Mouse (Mus musculus) liver, embryonic 13.5 days (tissue): Measurements from ENCODE around the gene Myh9. TPM values are rescaled to one million over a fixed set of nuclear protein-coding genes. Genes with fewer than 3 reads are reported as not detected.
A peak's percentile ranks its signal among the peaks of the same experiment; 100 is the strongest.

Experiments used
- ATAC-seq: fragments of 200-750 bp; cut with Nextera tagmentation; 2 replicates; pipeline ENCODE4 v1.8.0; 2017; ENCODE audit warnings: low read depth, mild to moderate bottlenecking, moderate number of reproducible peaks, moderate library complexity
- DNase-seq: peaks from one replicate; pipeline ENCODE4 v3.0.0; 2022
- H3K27ac ChIP-seq: fragments of 300-500 bp; sonication (generic); 2 replicates; pipeline ENCODE4 v1.5.1; 2015; ENCODE audit warnings: moderate library complexity, mild to moderate bottlenecking, inconsistent platforms
- H3K27me3 ChIP-seq: fragments of 300-500 bp; sonication (generic); 2 replicates; pipeline ENCODE4 v1.6.1; 2015; ENCODE audit warnings: mild to moderate bottlenecking, inconsistent platforms
- H3K36me3 ChIP-seq: fragments of 300-500 bp; sonication (generic); 2 replicates; pipeline ENCODE4 v1.6.1; 2015; ENCODE audit warnings: mild to moderate bottlenecking, inconsistent platforms
- H3K4me1 ChIP-seq: fragments of 300-500 bp; sonication (generic); replicated peaks from 2 replicates; pipeline ENCODE4 v1.6.1; 2015; ENCODE audit warnings: inconsistent platforms
- H3K4me2 ChIP-seq: fragments of 300-500 bp; sonication (generic); 2 replicates; pipeline ENCODE4 v1.6.1; 2015; ENCODE audit warnings: inconsistent platforms, mild to moderate bottlenecking, moderate library complexity
- H3K4me3 ChIP-seq: fragments of 300-500 bp; sonication (generic); replicated peaks from 2 replicates; pipeline ENCODE4 v1.5.1; 2015; ENCODE audit warnings: mild to moderate bottlenecking, inconsistent platforms
- H3K9ac ChIP-seq: fragments of 300-500 bp; sonication (generic); 2 replicates; pipeline ENCODE4 v1.6.1; 2015; ENCODE audit warnings: mild to moderate bottlenecking, inconsistent platforms
- H3K9me3 ChIP-seq: fragments of 300-500 bp; sonication (generic); replicated peaks from 2 replicates; pipeline ENCODE4 v1.6.1; 2016; ENCODE audit warnings: inconsistent platforms
- WGBS: fragments of 180-500 bp; shearing (Covaris S2); methylation state at CpG from one replicate; pipeline ENCODE4 v1.1.7; 2015; ENCODE audit not compliant: insufficient replicate concordance; 5-methylcytosine and 5-hydroxymethylcytosine counted together
- polyA plus RNA-seq: library from polyadenylated mRNA; unstranded; fragments of >200 nt; fragmentation: Nextera tagmentation; extraction: Ambion mirVana; gene quantifications from 2 replicates; pipeline ENCODE4 v1.2.1, GENCODE M21; 2015

Gene Myh9
- polyA plus RNA-seq, 1 experiment from 2014 or later, result 18.3 TPM

GRCm38 (mm10) chr15:77815867-77816600 lies 25.9 kb downstream of the Myh9 start:
- WGBS, result 46% methylated on average over 17 of the region's 17 CpGs
- DNase-seq, result no peak
- Histone ChIP-seq H3K9ac (peak overlapping the region; percentile 18; the same call in 1 of the 2 replicates), H3K4me1 (peaks cover 79% of the 10 kb centered on the region), H3K36me3 (peaks cover 31% of the 10 kb centered on the region), H3K4me2 (0 out of 2 replicates have a peak overlapping the region, but pooled peaks have one; percentile 13), H3K9me3 (no peaks in the 10 kb centered on the region), H3K27ac (peak overlapping the region; percentile 56; the same call in 1 of the 2 replicates), H3K4me3 (no peak overlapping the region), H3K27me3 (no peaks in the 10 kb centered on the region)
- no peak for ATAC-seq

- DNase-seq (no peak), ATAC-seq (no peak)
- 0 out of 2 replicates have a peak overlapping the region, but pooled peaks have one; percentile 1 for H3K27ac ChIP-seq
- H3K4me2 ChIP-seq, result no peak overlapping the region
- no peaks in the 10 kb centered on the region for H3K27me3 ChIP-seq
- 68% methylated on average over 6 of the region's 6 CpGs for WGBS
- no peak overlapping the region for H3K9ac ChIP-seq
- peaks cover 48% of the 10 kb centered on the region for H3K36me3 ChIP-seq
- H3K9me3 ChIP-seq, result no peaks in the 10 kb centered on the region
- no peak overlapping the region for H3K4me3 ChIP-seq
- peaks cover 56% of the 10 kb centered on the region for H3K4me1 ChIP-seq
Observed at GRCm38 (mm10) chr15:77813639-77814375, 28.2 kb downstream of the Myh9 start.

GRCm38 (mm10) chr15:77812578-77812977 lies 29.4 kb downstream of the Myh9 start:
- no peak overlapping the region; the same call in 1 of the 2 replicates for H3K9ac ChIP-seq
- no peaks in the 10 kb centered on the region for H3K9me3 ChIP-seq
- peaks cover 61% of the 10 kb centered on the region for H3K36me3 ChIP-seq
- no peak overlapping the region for H3K4me2 ChIP-seq
- H3K4me3 ChIP-seq, result no peak overlapping the region
- ATAC-seq (no peak), DNase-seq (no peak)
- WGBS, result 68% methylated on average over 10 of the region's 10 CpGs
- peaks cover 48% of the 10 kb centered on the region for H3K4me1 ChIP-seq
- H3K27me3 ChIP-seq, result no peaks in the 10 kb centered on the region
- H3K27ac ChIP-seq, result no peak overlapping the region

GRCm38 (mm10) chr15:77811099-77811760 lies 30.7 kb downstream of the Myh9 start:
- H3K4me1 ChIP-seq, result peaks cover 47% of the 10 kb centered on the region
- 81% methylated on average over 11 of the region's 11 CpGs for WGBS

GRCm38 (mm10) chr15:77810416-77811098 lies 31.4 kb downstream of the Myh9 start:
- H3K27ac ChIP-seq, result no peak overlapping the region; the same call in 1 of the 2 replicates
- H3K9ac ChIP-seq, result no peak overlapping the region
- H3K27me3 ChIP-seq, result no peaks in the 10 kb centered on the region
- no peak for DNase-seq
- peaks cover 43% of the 10 kb centered on the region for H3K4me1 ChIP-seq
- peaks cover 77% of the 10 kb centered on the region for H3K36me3 ChIP-seq
- WGBS, result 85% methylated on average over 17 of the region's 17 CpGs
- H3K4me2 ChIP-seq, result no peak overlapping the region
- H3K4me3 ChIP-seq, result no peak overlapping the region
- no peaks in the 10 kb centered on the region for H3K9me3 ChIP-seq
- no peak for ATAC-seq

More at GRCm38 (mm10) chr15:77811099-77811760, 30.7 kb downstream of the Myh9 start:
- no peak for ATAC-seq
- H3K4me2 ChIP-seq, result no peak overlapping the region
- no peaks in the 10 kb centered on the region for H3K9me3 ChIP-seq
- no peak overlapping the region for H3K9ac ChIP-seq
- H3K27ac ChIP-seq, result no peak overlapping the region; the same call in 1 of the 2 replicates
- H3K36me3 ChIP-seq, result peaks cover 71% of the 10 kb centered on the region
- DNase-seq, result no peak
- H3K4me3 ChIP-seq, result no peak overlapping the region
- no peaks in the 10 kb centered on the region for H3K27me3 ChIP-seq

GRCm38 (mm10) chr15:77809434-77809833 lies 32.5 kb downstream of the Myh9 start:
- H3K27ac ChIP-seq, result no peak overlapping the region

GRCm38 (mm10) chr15:77807264-77807585 lies 34.8 kb downstream of the Myh9 start:
- Histone ChIP-seq H3K27me3 (no peaks in the 10 kb centered on the region), H3K4me2 (no peak overlapping the region), H3K9ac (no peak overlapping the region), H3K27ac (peak overlapping the region; percentile 23; the same call in 1 of the 2 replicates), H3K36me3 (peaks cover 99% of the 10 kb centered on the region), H3K4me3 (no peak overlapping the region), H3K4me1 (peaks cover 35% of the 10 kb centered on the region), H3K9me3 (no peaks in the 10 kb centered on the region)
- ATAC-seq (no peak), DNase-seq (no peak)
- WGBS, result 61% methylated on average over 7 of the region's 7 CpGs

More at GRCm38 (mm10) chr15:77809434-77809833, 32.5 kb downstream of the Myh9 start:
- no peak overlapping the region for H3K9ac ChIP-seq
- DNase-seq (no peak), ATAC-seq (no peak)
- H3K27me3 ChIP-seq, result no peaks in the 10 kb centered on the region
- H3K4me2 ChIP-seq, result no peak overlapping the region
- H3K36me3 ChIP-seq, result peaks cover 88% of the 10 kb centered on the region
- H3K4me1 ChIP-seq, result peaks cover 32% of the 10 kb centered on the region
- WGBS, result 91% methylated on average over 1 of the region's 1 CpGs
- no peak overlapping the region for H3K4me3 ChIP-seq
- no peaks in the 10 kb centered on the region for H3K9me3 ChIP-seq

- DNase-seq (no peak), ATAC-seq (no peak)
- peaks cover 99% of the 10 kb centered on the region for H3K36me3 ChIP-seq
- 77% methylated on average over 13 of the region's 13 CpGs for WGBS
- no peak overlapping the region for H3K4me2 ChIP-seq
- H3K4me3 ChIP-seq, result no peak overlapping the region
- H3K27me3 ChIP-seq, result no peaks in the 10 kb centered on the region
- no peak overlapping the region for H3K9ac ChIP-seq
- H3K9me3 ChIP-seq, result no peaks in the 10 kb centered on the region
- H3K4me1 ChIP-seq, result peaks cover 39% of the 10 kb centered on the region
- no peak overlapping the region for H3K27ac ChIP-seq
Observed at GRCm38 (mm10) chr15:77806565-77807263, 35.3 kb downstream of the Myh9 start.

- Histone ChIP-seq H3K36me3 (peaks cover 99% of the 10 kb centered on the region), H3K9ac (0 out of 2 replicates have a peak overlapping the region, but pooled peaks have one; percentile 17), H3K27me3 (no peaks in the 10 kb centered on the region), H3K4me2 (no peak overlapping the region), H3K4me3 (no peak overlapping the region), H3K4me1 (peaks cover 49% of the 10 kb centered on the region), H3K9me3 (no peaks in the 10 kb centered on the region), H3K27ac (no peak overlapping the region)
- DNase-seq (no peak), ATAC-seq (no peak)
- WGBS, result 78% methylated on average over 4 of the region's 4 CpGs
Observed at GRCm38 (mm10) chr15:77805657-77806056, 36.3 kb downstream of the Myh9 start.

GRCm38 (mm10) chr15:77804949-77805348 lies 37.0 kb downstream of the Myh9 start:
- Histone ChIP-seq H3K27me3 (no peaks in the 10 kb centered on the region), H3K36me3 (peaks cover 99% of the 10 kb centered on the region), H3K4me1 (peaks cover 56% of the 10 kb centered on the region), H3K9me3 (no peaks in the 10 kb centered on the region), H3K9ac (no peak overlapping the region), H3K4me3 (no peak overlapping the region), H3K4me2 (no peak overlapping the region), H3K27ac (no peak overlapping the region)
- no peak for ATAC-seq
- WGBS, result 85% methylated on average over 9 of the region's 9 CpGs
- no peak for DNase-seq
